Mouse (Mus musculus) c-Kit-positive CD71-positive TER-119-positive erythroid progenitor cells, embryonic 14.5 days (primary cell): ENCODE results near the gene Xrra1.

Experiments
- DNase-seq: peaks from one replicate; pipeline ENCODE4 v3.0.0-alpha.2; 2013; ENCODE audit warnings: low spot score

Gene Xrra1

GRCm38 (mm10) chr7:99851121-99851520 lies 7.8 kb upstream of the Xrra1 start:
- DNase-seq: no peak

- DNase-seq: no peak
Measured at GRCm38 (mm10) chr7:99851618-99852017, 7.3 kb upstream of the Xrra1 start.

- DNase-seq: no peak
Measured at GRCm38 (mm10) chr7:99853350-99853749, 5.6 kb upstream of the Xrra1 start.

- no peak for DNase-seq
Measured at GRCm38 (mm10) chr7:99854311-99854710, 4.6 kb upstream of the Xrra1 start.

- no peak for DNase-seq
Measured at GRCm38 (mm10) chr7:99856266-99856861, 2.6 kb upstream of the Xrra1 start.

GRCm38 (mm10) chr7:99858175-99858812 lies 622 bp upstream of the Xrra1 start:
- DNase-seq: no peak

GRCm38 (mm10) chr7:99863362-99863761 lies 4.4 kb downstream of the Xrra1 start, which contains the start of gene Spcs2:
Spcs2 (minus strand) TSS chr7:99863462.
- DNase-seq: no peak

GRCm38 (mm10) chr7:99864241-99865028 lies 5.5 kb downstream of the Xrra1 start:
- DNase-seq: no peak

- no peak for DNase-seq
Measured at GRCm38 (mm10) chr7:99865219-99865618, 6.3 kb downstream of the Xrra1 start.

GRCm38 (mm10) chr7:99869296-99869695 lies 10.4 kb downstream of the Xrra1 start:
- DNase-seq: no peak

- no peak for DNase-seq
Measured at GRCm38 (mm10) chr7:99873965-99874364, 15.0 kb downstream of the Xrra1 start.

GRCm38 (mm10) chr7:99875891-99876290 lies 17.0 kb downstream of the Xrra1 start:
- DNase-seq: no peak

- peak; percentile 85 for DNase-seq
Measured at GRCm38 (mm10) chr7:99876345-99876744, 17.4 kb downstream of the Xrra1 start.

GRCm38 (mm10) chr7:99878254-99878653 lies 19.3 kb downstream of the Xrra1 start:
- no peak for DNase-seq

GRCm38 (mm10) chr7:99887230-99887735 lies 28.4 kb downstream of the Xrra1 start:
- no peak for DNase-seq

- no peak for DNase-seq
Measured at GRCm38 (mm10) chr7:99887743-99888142, 28.8 kb downstream of the Xrra1 start.

- DNase-seq: no peak
Measured at GRCm38 (mm10) chr7:99889175-99889880, 30.4 kb downstream of the Xrra1 start.

- DNase-seq: no peak
Measured at GRCm38 (mm10) chr7:99890168-99890755, 31.3 kb downstream of the Xrra1 start.

GRCm38 (mm10) chr7:99891471-99891870 lies 32.6 kb downstream of the Xrra1 start:
- DNase-seq: no peak

GRCm38 (mm10) chr7:99892351-99892750 lies 33.4 kb downstream of the Xrra1 start:
- DNase-seq: no peak

- DNase-seq: no peak
Measured at GRCm38 (mm10) chr7:99893967-99894366, 35.1 kb downstream of the Xrra1 start.

GRCm38 (mm10) chr7:99894478-99894877 lies 35.6 kb downstream of the Xrra1 start:
- DNase-seq: no peak
